17 mouse cellular contexts compared by ENCODE assay signal in the genomic region with DNA sequence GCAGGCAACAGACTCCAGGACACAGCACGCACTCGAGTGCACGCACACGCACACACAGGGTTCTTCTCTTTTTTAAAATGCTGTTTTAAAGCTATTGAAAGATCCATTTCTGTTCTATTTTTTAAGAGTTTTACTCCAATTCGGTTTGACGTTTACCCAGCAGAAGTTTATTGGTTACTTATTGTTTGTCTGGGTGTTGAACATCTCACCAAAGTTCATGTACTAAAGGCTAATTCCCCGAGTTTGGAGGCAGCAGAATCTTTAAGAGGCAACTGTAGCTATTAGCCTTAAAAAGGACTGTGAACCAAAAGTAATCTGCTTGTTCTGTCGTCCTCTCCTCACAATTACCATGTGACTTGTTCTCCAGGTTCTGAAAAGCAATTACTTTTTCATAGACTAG.
"Had no signal": no experiment of that assay in that cellular context is flagged by ENCODE, and none has a peak within 500 bp of the region (broad histone marks: within the 10 kb centered on the region; RNA-seq: fewer than 3 reads in every experiment).

No protein-coding gene starts in this region.

- ATAC-seq: lung, postnatal 0 days; midbrain, embryonic 13.5 days; midbrain, embryonic 15.5 days had no signal

- H3K9me3 ChIP-seq: lung, embryonic 15.5 days; megakaryocyte, embryonic 14.5 days; midbrain, embryonic 13.5 days; midbrain, embryonic 15.5 days; neural tube, embryonic 12.5 days; stomach, embryonic 15.5 days had no signal

- H3K4me1 ChIP-seq: lung, embryonic 15.5 days; megakaryocyte, embryonic 14.5 days; midbrain, embryonic 13.5 days; midbrain, embryonic 15.5 days; neural tube, embryonic 12.5 days; stomach, embryonic 15.5 days had no signal

- H3K36me3 ChIP-seq: lung, embryonic 15.5 days; midbrain, embryonic 13.5 days; midbrain, embryonic 15.5 days; neural tube, embryonic 12.5 days; stomach, embryonic 15.5 days had no signal

- H3K9ac ChIP-seq: lung, embryonic 15.5 days; midbrain, embryonic 13.5 days; midbrain, embryonic 15.5 days; neural tube, embryonic 12.5 days; stomach, embryonic 15.5 days had no signal

- H3K4me3 ChIP-seq: lung, embryonic 15.5 days; megakaryocyte, embryonic 14.5 days; midbrain, embryonic 13.5 days; midbrain, embryonic 15.5 days; neural tube, embryonic 12.5 days; stomach, embryonic 15.5 days had no signal

- H3K27ac ChIP-seq: lung, embryonic 15.5 days; macrophage; midbrain, embryonic 13.5 days; midbrain, embryonic 15.5 days; neural tube, embryonic 12.5 days; stomach, embryonic 15.5 days; stomach, postnatal 0 days had no signal

- H3K4me2 ChIP-seq: lung, embryonic 15.5 days; midbrain, embryonic 11.5 days; midbrain, embryonic 13.5 days; midbrain, embryonic 15.5 days; neural tube, embryonic 12.5 days; stomach, embryonic 15.5 days had no signal

- DNase-seq: lung, adult 2 months; lung, postnatal 14 days; lung, postnatal 36 days; right cerebral cortex, postnatal 14 days; thymus, adult 2 months; thymus, postnatal 25 days; thymus, postnatal 4 days had no signal

- H3K27me3 ChIP-seq: lung, embryonic 15.5 days; megakaryocyte, embryonic 14.5 days; midbrain, embryonic 13.5 days; midbrain, embryonic 15.5 days; neural tube, embryonic 12.5 days; stomach, embryonic 15.5 days had no signal
